Mouse (Mus musculus) megakaryocyte, embryonic 14.5 days (primary cell): ENCODE data around the gene Zfhx3. TPM values are rescaled to one million over a fixed set of nuclear protein-coding genes. Genes with fewer than 3 reads are reported as not detected.
A peak's percentile ranks its signal among the peaks of the same experiment; 100 is the strongest.

Experiments
- H3K27me3 ChIP-seq: replicated peaks from 2 replicates; pipeline ENCODE3; 2012; ENCODE audit warnings: inconsistent platforms
- H3K36me3 ChIP-seq: replicated peaks from 2 replicates; pipeline ENCODE3; 2012; ENCODE audit warnings: low read length, inconsistent platforms, mixed read lengths
- H3K4me1 ChIP-seq: 2 replicates; pipeline ENCODE4 v1.6.1; 2012; ENCODE audit warnings: inconsistent platforms
- H3K4me3 ChIP-seq: replicated peaks from 2 replicates; pipeline ENCODE3; 2012; ENCODE audit warnings: moderate library complexity, mild to moderate bottlenecking, inconsistent platforms
- H3K9me3 ChIP-seq: 2 replicates; pipeline ENCODE4 v1.6.1; 2012; ENCODE audit warnings: inconsistent platforms
- FLI1 ChIP-seq: IDR thresholded peaks from 2 replicates; pipeline ENCODE4 v1.6.1; 2012; ENCODE audit warnings: low read length, inconsistent platforms, mixed read lengths
- GATA1 ChIP-seq: IDR thresholded peaks from 3 replicates; pipeline ENCODE4 v1.6.1; 2012; ENCODE audit warnings: mixed read lengths, low read length, inconsistent platforms, borderline replicate concordance
- polyA plus RNA-seq: library from polyadenylated mRNA; stranded (reverse); fragments of >175 nt; gene quantifications from 2 replicates; pipeline ENCODE4 v1.2.3, GENCODE M21; 2012; ENCODE audit warnings: low replicate concordance; ENCODE audit not compliant: insufficient read depth

Gene Zfhx3
- polyA plus RNA-seq, 1 experiment: 1.1 TPM

GRCm38 (mm10) chr8:108725631-108726030 is 783.2 kb downstream of the Zfhx3 start:
- TF ChIP-seq GATA1: no peak
- TF ChIP-seq FLI1: no peak
- Histone ChIP-seq H3K4me3 (no peak overlapping the region), H3K4me1 (peaks cover 70% of the 10 kb centered on the region), H3K36me3 (no peaks in the 10 kb centered on the region), H3K27me3 (peaks cover 7% of the 10 kb centered on the region), H3K9me3 (no peaks in the 10 kb centered on the region)

GRCm38 (mm10) chr8:108726541-108727241 is 784.2 kb downstream of the Zfhx3 start:
- H3K27me3 ChIP-seq: peaks cover 7% of the 10 kb centered on the region
- no peak for TF ChIP-seq GATA1
- TF ChIP-seq FLI1: no peak
- H3K4me3 ChIP-seq: no peak overlapping the region
- no peaks in the 10 kb centered on the region for H3K9me3 ChIP-seq
- H3K36me3 ChIP-seq: no peaks in the 10 kb centered on the region
- H3K4me1 ChIP-seq: peaks cover 61% of the 10 kb centered on the region

- Histone ChIP-seq H3K27me3 (peaks cover 15% of the 10 kb centered on the region), H3K36me3 (no peaks in the 10 kb centered on the region), H3K4me3 (no peak overlapping the region), H3K4me1 (peaks cover 38% of the 10 kb centered on the region), H3K9me3 (no peaks in the 10 kb centered on the region)
- TF ChIP-seq FLI1: no peak
Observed at GRCm38 (mm10) chr8:108729169-108729568, 786.7 kb downstream of the Zfhx3 start.

- no peaks in the 10 kb centered on the region for H3K36me3 ChIP-seq
- H3K27me3 ChIP-seq: peaks cover 15% of the 10 kb centered on the region
- no peak overlapping the region for H3K4me3 ChIP-seq
- H3K9me3 ChIP-seq: no peaks in the 10 kb centered on the region
- TF ChIP-seq GATA1 (no peak), FLI1 (no peak)
- peaks cover 32% of the 10 kb centered on the region for H3K4me1 ChIP-seq
Observed at GRCm38 (mm10) chr8:108729667-108730329, 787.4 kb downstream of the Zfhx3 start.

- Histone ChIP-seq H3K9me3 (no peaks in the 10 kb centered on the region), H3K27me3 (peaks cover 15% of the 10 kb centered on the region), H3K36me3 (no peaks in the 10 kb centered on the region), H3K4me3 (no peak overlapping the region), H3K4me1 (peaks cover 20% of the 10 kb centered on the region)
- no peak for TF ChIP-seq FLI1
- TF ChIP-seq GATA1: no peak
Observed at GRCm38 (mm10) chr8:108730907-108731440, 788.5 kb downstream of the Zfhx3 start.

- peaks cover 18% of the 10 kb centered on the region for H3K27me3 ChIP-seq
- TF ChIP-seq GATA1 (no peak), FLI1 (no peak)
- H3K9me3 ChIP-seq: no peaks in the 10 kb centered on the region
- H3K36me3 ChIP-seq: no peaks in the 10 kb centered on the region
- no peak overlapping the region for H3K4me3 ChIP-seq
- peaks cover 26% of the 10 kb centered on the region for H3K4me1 ChIP-seq
Observed at GRCm38 (mm10) chr8:108732500-108732899, 790.1 kb downstream of the Zfhx3 start.

GRCm38 (mm10) chr8:108733385-108733784 is 790.9 kb downstream of the Zfhx3 start:
- TF ChIP-seq GATA1 (no peak), FLI1 (no peak)
- Histone ChIP-seq H3K4me3 (no peak overlapping the region), H3K4me1 (peaks cover 35% of the 10 kb centered on the region), H3K9me3 (no peaks in the 10 kb centered on the region), H3K36me3 (no peaks in the 10 kb centered on the region), H3K27me3 (peaks cover 18% of the 10 kb centered on the region)

- TF ChIP-seq GATA1 (no peak), FLI1 (no peak)
- H3K36me3 ChIP-seq: no peaks in the 10 kb centered on the region
- peaks cover 25% of the 10 kb centered on the region for H3K4me1 ChIP-seq
- peaks cover 26% of the 10 kb centered on the region for H3K27me3 ChIP-seq
- no peaks in the 10 kb centered on the region for H3K9me3 ChIP-seq
- no peak overlapping the region for H3K4me3 ChIP-seq
Observed at GRCm38 (mm10) chr8:108736442-108736841, 794.0 kb downstream of the Zfhx3 start.

- H3K27me3 ChIP-seq: peaks cover 36% of the 10 kb centered on the region
- H3K36me3 ChIP-seq: no peaks in the 10 kb centered on the region
- peaks cover 27% of the 10 kb centered on the region for H3K4me1 ChIP-seq
- H3K4me3 ChIP-seq: peak overlapping the region; percentile 68
- no peak for TF ChIP-seq GATA1
- TF ChIP-seq FLI1: no peak
- H3K9me3 ChIP-seq: no peaks in the 10 kb centered on the region
Observed at GRCm38 (mm10) chr8:108738179-108738578, 795.7 kb downstream of the Zfhx3 start.

GRCm38 (mm10) chr8:108739517-108739916 is 797.1 kb downstream of the Zfhx3 start:
- Histone ChIP-seq H3K4me1 (peaks cover 34% of the 10 kb centered on the region), H3K9me3 (no peaks in the 10 kb centered on the region), H3K36me3 (no peaks in the 10 kb centered on the region), H3K4me3 (no peak overlapping the region), H3K27me3 (peaks cover 35% of the 10 kb centered on the region)
- TF ChIP-seq GATA1 (no peak), FLI1 (no peak)
